Mouse (Mus musculus): ENCODE data around the gene Src.

DNA sequence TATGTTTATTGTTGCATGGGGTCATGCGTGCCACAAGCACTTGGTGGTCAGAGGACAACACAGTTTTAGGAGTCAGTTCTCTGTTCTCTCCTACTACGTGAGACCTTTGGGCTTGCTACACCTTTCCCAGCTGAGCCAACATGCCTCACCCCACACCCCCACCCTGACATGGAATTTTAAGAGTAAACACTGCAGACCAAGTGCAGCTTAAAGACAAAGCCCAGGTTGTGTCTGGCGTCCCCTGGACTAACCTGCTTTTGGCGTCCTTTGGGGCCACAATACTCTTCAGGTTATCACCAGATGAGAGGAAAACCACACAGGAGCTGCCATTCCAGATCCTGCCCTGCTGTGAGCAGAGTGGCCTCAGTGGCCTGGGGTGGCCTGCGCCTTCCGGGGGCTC is 23.4 kb upstream of the Src start:
- TF ChIP-seq CTCF (IDR thresholded peaks at IDR 0.05): 0 out of 2 replicates have a peak, but pooled peaks have one; percentile 6
- peak; percentile 94 for TF ChIP-seq EP300 (IDR thresholded peaks at IDR 0.05)
